Mouse (Mus musculus) CH12.LX (cell line): Measurements from ENCODE around the gene Spata33. TPM values are rescaled to one million over a fixed set of nuclear protein-coding genes. Genes with fewer than 3 reads are reported as not detected.

ENCODE experiments used
- DNase-seq: peaks from one replicate; pipeline ENCODE4 v3.0.0-alpha.2; 2013; ENCODE audit errors: extremely low read depth
- H3K27ac ChIP-seq: 2 replicates; pipeline ENCODE4 v1.5.1; 2012; ENCODE audit warnings: low read depth, mild to moderate bottlenecking, control low read depth, moderate library complexity; ENCODE audit not compliant: insufficient read depth
- H3K27me3 ChIP-seq: replicated peaks from 2 replicates; pipeline ENCODE3; 2012; ENCODE audit warnings: inconsistent platforms
- H3K36me3 ChIP-seq, 2 experiments: replicated peaks in 1 of 2; 2 replicates each; pipeline versions ENCODE3 to v1.6.1; 2012; ENCODE audit warnings: inconsistent platforms in 1 of 2, low read length in 1 of 2, mild to moderate bottlenecking in 1 of 2, mixed read lengths in 1 of 2, moderate library complexity in 1 of 2; ENCODE audit not compliant: control insufficient read depth in 1 of 2, insufficient read depth in 1 of 2
- H3K4me1 ChIP-seq, 2 experiments: 2 replicates each; pipeline ENCODE4 v1.6.1; 2012; ENCODE audit warnings: inconsistent platforms in 1 of 2, moderate library complexity in 1 of 2; ENCODE audit not compliant: insufficient read depth in 2 of 2, control insufficient read depth in 1 of 2
- H3K4me2 ChIP-seq: 2 replicates; pipeline ENCODE4 v1.6.1; 2012; ENCODE audit warnings: low read depth, mild to moderate bottlenecking, control low read depth; ENCODE audit not compliant: poor library complexity, insufficient read depth, severe bottlenecking
- H3K4me3 ChIP-seq, 3 experiments: fragments of 150-350 bp in 1 of 3; sonication (generic) in 1 of 3; replicated peaks in 1 of 3; 2 replicates each; pipeline versions ENCODE3 to v1.5.1; 2011 to 2012; ENCODE audit warnings: low read depth in 2 of 3, low read length in 2 of 3, mild to moderate bottlenecking in 2 of 3, moderate library complexity in 2 of 3, control low read depth in 1 of 3, improper control_type of control experiment in 1 of 3, inconsistent platforms in 1 of 3, mixed read lengths in 1 of 3; ENCODE audit not compliant: poor library complexity in 1 of 3
- H3K79me2 ChIP-seq: replicated peaks from 2 replicates; pipeline ENCODE4 v1.6.1; 2012; ENCODE audit warnings: mild to moderate bottlenecking, moderate library complexity; ENCODE audit not compliant: control insufficient read depth, poor library complexity, insufficient read depth, severe bottlenecking; ENCODE audit errors: extremely low read depth
- H3K9ac ChIP-seq: 2 replicates; pipeline ENCODE4 v1.6.1; 2012; ENCODE audit warnings: low read depth, mild to moderate bottlenecking, control low read depth, moderate library complexity; ENCODE audit not compliant: insufficient read depth
- H3K9me3 ChIP-seq: replicated peaks from 2 replicates; pipeline ENCODE3; 2012; ENCODE audit warnings: low read length, inconsistent platforms, mixed read lengths
- BHLHE40 ChIP-seq: IDR thresholded peaks from 2 replicates; pipeline ENCODE4 v1.6.1; 2011; ENCODE audit warnings: mild to moderate bottlenecking, low read depth, low read length, improper control_type of control experiment
- CHD1 ChIP-seq: IDR thresholded peaks from 2 replicates; pipeline ENCODE4 v1.6.1; 2012; ENCODE audit warnings: low read depth, low read length, improper control_type of control experiment, inconsistent platforms
- CHD2 ChIP-seq: IDR thresholded peaks from 2 replicates; pipeline ENCODE4 v1.6.1; 2011; ENCODE audit warnings: low read length, improper control_type of control experiment
- CTCF ChIP-seq, 2 experiments: IDR thresholded peaks in 1 of 2; conservative IDR thresholded peaks in 1 of 2; 2 replicates each; pipeline ENCODE4 v1.5.1; 2011 to 2012; ENCODE audit warnings: low read depth in 2 of 2, low read length in 2 of 2, improper control_type of control experiment in 1 of 2, inconsistent platforms in 1 of 2, mild to moderate bottlenecking in 1 of 2, moderate library complexity in 1 of 2
- E2F4 ChIP-seq: IDR thresholded peaks from 2 replicates; pipeline ENCODE4 v1.6.1; 2011; ENCODE audit warnings: low read depth, low read length, improper control_type of control experiment; ENCODE audit not compliant: insufficient replicate concordance
- ELF1 ChIP-seq: IDR thresholded peaks from 2 replicates; pipeline ENCODE4 v1.6.1; 2014; ENCODE audit warnings: low read depth, mild to moderate bottlenecking, inconsistent platforms, low read length, improper control_type of control experiment
- EP300 ChIP-seq: IDR thresholded peaks from 2 replicates; pipeline ENCODE4 v1.6.1; 2011; ENCODE audit warnings: low read length, improper control_type of control experiment
- ETS1 ChIP-seq: conservative IDR thresholded peaks from 2 replicates; pipeline ENCODE4 v1.6.1; 2012; ENCODE audit warnings: low read depth, mild to moderate bottlenecking, inconsistent platforms, low read length, improper control_type of control experiment, moderate library complexity
- GABPA ChIP-seq: IDR thresholded peaks from 2 replicates; pipeline ENCODE4 v1.6.1; 2012; ENCODE audit warnings: low read depth, low read length, improper control_type of control experiment, inconsistent platforms; ENCODE audit not compliant: insufficient replicate concordance
- HCFC1 ChIP-seq: IDR thresholded peaks from 2 replicates; pipeline ENCODE4 v1.6.1; 2012; ENCODE audit warnings: low read depth, mild to moderate bottlenecking, inconsistent platforms, low read length, improper control_type of control experiment
- IRF4 ChIP-seq: IDR thresholded peaks from 2 replicates; pipeline ENCODE4 v1.6.1; 2014; ENCODE audit warnings: low read depth, mild to moderate bottlenecking, inconsistent platforms, low read length, improper control_type of control experiment
- JUN ChIP-seq: IDR thresholded peaks from 2 replicates; pipeline ENCODE4 v1.6.1; 2011; ENCODE audit warnings: low read depth, mild to moderate bottlenecking, low read length, improper control_type of control experiment, moderate library complexity; ENCODE audit not compliant: insufficient read depth
- JUND ChIP-seq: conservative IDR thresholded peaks from 2 replicates; pipeline ENCODE4 v1.6.1; 2011; ENCODE audit warnings: low read depth, low read length, improper control_type of control experiment
- KAT2A ChIP-seq: IDR thresholded peaks from 2 replicates; pipeline ENCODE4 v1.6.1; 2012; ENCODE audit warnings: low read length, improper control_type of control experiment, inconsistent platforms; ENCODE audit not compliant: insufficient replicate concordance
- MAFK ChIP-seq: IDR thresholded peaks from 2 replicates; pipeline ENCODE4 v1.6.1; 2011; ENCODE audit warnings: low read length, improper control_type of control experiment; ENCODE audit not compliant: insufficient replicate concordance
- MAX ChIP-seq: IDR thresholded peaks from 2 replicates; pipeline ENCODE4 v1.6.1; 2011; ENCODE audit warnings: low read length, improper control_type of control experiment
- MAZ ChIP-seq: IDR thresholded peaks from 2 replicates; pipeline ENCODE4 v1.6.1; 2012; ENCODE audit warnings: low read depth, mild to moderate bottlenecking, inconsistent platforms, low read length, improper control_type of control experiment, moderate library complexity
- MEF2A ChIP-seq: IDR thresholded peaks from 2 replicates; pipeline ENCODE4 v1.6.1; 2014; ENCODE audit warnings: low read depth, mild to moderate bottlenecking, inconsistent platforms, low read length, improper control_type of control experiment, borderline replicate concordance
- MXI1 ChIP-seq: IDR thresholded peaks from 2 replicates; pipeline ENCODE4 v1.6.1; 2011; ENCODE audit warnings: mild to moderate bottlenecking, low read depth, low read length, improper control_type of control experiment
- MYC ChIP-seq: IDR thresholded peaks from 2 replicates; pipeline ENCODE4 v1.6.1; 2011; ENCODE audit warnings: low read depth, mild to moderate bottlenecking, improper control_type of control experiment, low read length
- NELFE ChIP-seq: IDR thresholded peaks from 2 replicates; pipeline ENCODE4 v1.6.1; 2011; ENCODE audit warnings: low read depth, low read length, improper control_type of control experiment
- NRF1 ChIP-seq: IDR thresholded peaks from 2 replicates; pipeline ENCODE4 v1.6.1; 2014; ENCODE audit warnings: low read depth, mild to moderate bottlenecking, inconsistent platforms, low read length, improper control_type of control experiment, moderate library complexity
- PAX5 ChIP-seq: IDR thresholded peaks from 2 replicates; pipeline ENCODE4 v1.6.1; 2012; ENCODE audit warnings: low read length, inconsistent platforms, mixed read lengths
- POLR2A ChIP-seq: IDR thresholded peaks from 2 replicates; pipeline ENCODE4 v1.6.1; 2011; ENCODE audit warnings: low read depth, mild to moderate bottlenecking, improper control_type of control experiment, low read length
- POLR2AphosphoS2 ChIP-seq: IDR thresholded peaks from 2 replicates; pipeline ENCODE4 v1.6.1; 2011; ENCODE audit warnings: low read depth, low read length, improper control_type of control experiment
- RAD21 ChIP-seq: IDR thresholded peaks from 2 replicates; pipeline ENCODE4 v1.6.1; 2011; ENCODE audit warnings: low read depth, mild to moderate bottlenecking, low read length, improper control_type of control experiment, moderate library complexity
- RCOR1 ChIP-seq: conservative IDR thresholded peaks from 2 replicates; pipeline ENCODE4 v1.6.1; 2012; ENCODE audit warnings: low read depth, mild to moderate bottlenecking, inconsistent platforms, low read length, improper control_type of control experiment
- SIN3A ChIP-seq: IDR thresholded peaks from 2 replicates; pipeline ENCODE4 v1.6.1; 2012; ENCODE audit warnings: low read length, improper control_type of control experiment, inconsistent platforms
- SMC3 ChIP-seq: IDR thresholded peaks from 2 replicates; pipeline ENCODE4 v1.6.1; 2011; ENCODE audit warnings: low read depth, low read length, improper control_type of control experiment
- TBP ChIP-seq: conservative IDR thresholded peaks from 2 replicates; pipeline ENCODE4 v1.6.1; 2011; ENCODE audit warnings: low read depth, low read length, improper control_type of control experiment
- TCF12 ChIP-seq: IDR thresholded peaks from 2 replicates; pipeline ENCODE4 v1.6.1; 2014; ENCODE audit warnings: low read depth, mild to moderate bottlenecking, inconsistent platforms, low read length, improper control_type of control experiment
- UBTF ChIP-seq: IDR thresholded peaks from 2 replicates; pipeline ENCODE4 v1.6.1; 2012; ENCODE audit warnings: low read depth, mild to moderate bottlenecking, inconsistent platforms, low read length, improper control_type of control experiment, moderate library complexity
- USF1 ChIP-seq: IDR thresholded peaks from 2 replicates; pipeline ENCODE4 v1.6.1; 2014; ENCODE audit warnings: low read depth, mild to moderate bottlenecking, inconsistent platforms, low read length, improper control_type of control experiment
- USF2 ChIP-seq: conservative IDR thresholded peaks from 2 replicates; pipeline ENCODE4 v1.6.1; 2011; ENCODE audit warnings: low read depth, low read length, improper control_type of control experiment
- ZC3H11A ChIP-seq: IDR thresholded peaks from 2 replicates; pipeline ENCODE4 v1.6.1; 2012; ENCODE audit warnings: low read depth, mild to moderate bottlenecking, inconsistent platforms, low read length, improper control_type of control experiment
- ZKSCAN1 ChIP-seq: IDR thresholded peaks from 2 replicates; pipeline ENCODE4 v1.6.1; 2012; ENCODE audit warnings: low read depth, inconsistent platforms, low read length, improper control_type of control experiment, borderline replicate concordance
- ZMIZ1 ChIP-seq: IDR thresholded peaks from 2 replicates; pipeline ENCODE4 v1.6.1; 2012; ENCODE audit warnings: low read depth, mild to moderate bottlenecking, inconsistent platforms, low read length, improper control_type of control experiment
- ZNF384 ChIP-seq: IDR thresholded peaks from 2 replicates; pipeline ENCODE4 v1.6.1; 2012; ENCODE audit warnings: low read depth, low read length, improper control_type of control experiment, inconsistent platforms
- dilution Hi-C: fragments of 300-500 bp; cut with MboI; formaldehyde crosslinking; loops from 2 replicates; pipeline ENCODE4 v1.14.3; 2020; ENCODE audit warnings: low sequenced_read_pairs; ENCODE audit not compliant: extremely low pct_unique_long_range_greater_than_20kb, extremely low pct_ligation_motif_present
- in situ Hi-C: fragments of 300-500 bp; cut with MboI; formaldehyde crosslinking; loops from 3 replicates; pipeline ENCODE4 v1.14.3; 2019; ENCODE audit warnings: low sequenced_read_pairs, low pct_ligation_motif_present, low pct_unique_long_range_greater_than_20kb, mixed read lengths
- polyA plus RNA-seq: library from polyadenylated mRNA; unstranded; fragments of >175 nt; gene quantifications from 2 replicates; pipeline ENCODE4 v1.2.1, GENCODE M21; 2012; ENCODE audit warnings: low read depth; ENCODE audit not compliant: insufficient read length
- total RNA-seq, 2 experiments: library from RNA; depleted of rRNA; stranded (reverse); fragments of 300-350 nt in 1 of 2; fragments of >200 nt in 1 of 2; gene quantifications; 2 replicates each; pipeline ENCODE4 v1.2.3; 2012 to 2014

Spata33 gene
- 0.38 and 0.46 TPM in 2 replicates for total RNA-seq (2012; rRNA removed)
- 0.35 and 0.36 TPM in 2 replicates for total RNA-seq (2014; rRNA removed)
- polyA plus RNA-seq: 0.41 and 0.44 TPM in 2 replicates

GRCm38 (mm10) chr8:123212321-123213117 is at the start of gene Spata33, which contains the start of gene Chmp1a:
Spata33 (plus strand) TSS chr8:123212832.
Chmp1a (minus strand) TSS chr8:123212763.
- Histone ChIP-seq H3K4me2 (peak within 1 kb of the TSS; percentile 87), H3K27ac (no peak within 1 kb of the TSS), H3K9me3 (no peaks in the 10 kb centered on the region), H3K4me1 (peaks cover 0 to 17% of the 10 kb centered on the region in 2 experiments; a peak in 2 of 4 replicates), H3K9ac (peak within 1 kb of the TSS; percentile 99), H3K27me3 (peaks cover 5% of the 10 kb centered on the region), H3K4me3 (peak within 1 kb of the TSS; percentile 87 to 99 (median 96)), H3K36me3 (peaks cover 30 to 35% of the 10 kb centered on the region in 2 experiments), H3K79me2 (peaks cover 16% of the 10 kb centered on the region)
- in situ Hi-C loops: no loop called here
- peak; percentile 87 for DNase-seq
- no peak; the same call in 1 of the 2 replicates for TF ChIP-seq UBTF
- no peak for TF ChIP-seq ZC3H11A
- TF ChIP-seq BHLHE40: peak; percentile 73
- TF ChIP-seq CHD1: no peak
- TF ChIP-seq MAFK: no peak
- no peak for TF ChIP-seq ZKSCAN1
- TF ChIP-seq GABPA: no peak
- TF ChIP-seq POLR2AphosphoS2: no peak
- TF ChIP-seq ELF1: peak; percentile 97
- TF ChIP-seq MXI1: peak; percentile 89
- TF ChIP-seq IRF4: peak; percentile 54
- TF ChIP-seq NRF1: 0 out of 2 replicates have a peak, but pooled peaks have one; percentile 8
- no peak for TF ChIP-seq EP300
- peak; percentile 32 to 78; a peak in 3 of 4 replicates for TF ChIP-seq CTCF (conservative IDR thresholded peaks at IDR 0.05 in 1 of 2, IDR thresholded peaks at IDR 0.05 in 1 of 2; ENCODE audit: low read depth in 2 of 2, low read length in 2 of 2)
- TF ChIP-seq ETS1: 0 out of 2 replicates have a peak, but pooled peaks have one; percentile 6
- 0 out of 2 replicates have a peak, but pooled peaks have one; percentile 64 for TF ChIP-seq KAT2A
- peak; percentile 83 for TF ChIP-seq TCF12
- TF ChIP-seq E2F4: no peak
- TF ChIP-seq RCOR1: no peak
- TF ChIP-seq RAD21: peak; percentile 44
- peak; percentile 82 for TF ChIP-seq ZMIZ1
- no peak for TF ChIP-seq MAX
- TF ChIP-seq MAZ: peak; percentile 44; the same call in 1 of the 2 replicates
- no peak for TF ChIP-seq MYC
- no peak for TF ChIP-seq USF2
- TF ChIP-seq JUN: no peak
- peak; percentile 49 for TF ChIP-seq SMC3
- TF ChIP-seq POLR2A: peak; percentile 88
- TF ChIP-seq JUND: no peak
- peak; percentile 99 for TF ChIP-seq CHD2
- TF ChIP-seq PAX5: no peak
- peak; percentile 58; the same call in 1 of the 2 replicates for TF ChIP-seq MEF2A
- TF ChIP-seq ZNF384: no peak
- TF ChIP-seq TBP: no peak
- peak; percentile 86 for TF ChIP-seq NELFE
- TF ChIP-seq SIN3A: peak; percentile 97
- no peak for TF ChIP-seq USF1
- TF ChIP-seq HCFC1: peak; percentile 80
- TF ChIP-seq, all 38 proteins: peak for 19
- dilution Hi-C loops: no loop called here
